Mouse (Mus musculus): ENCODE measurements at regions not wholly inside any gene's neighbourhood (a gene's known extent, or its start where the extent isn't known, plus 50 kb on each side); places are given as distances from the start of the nearest gene placed in this dataset.

DNA sequence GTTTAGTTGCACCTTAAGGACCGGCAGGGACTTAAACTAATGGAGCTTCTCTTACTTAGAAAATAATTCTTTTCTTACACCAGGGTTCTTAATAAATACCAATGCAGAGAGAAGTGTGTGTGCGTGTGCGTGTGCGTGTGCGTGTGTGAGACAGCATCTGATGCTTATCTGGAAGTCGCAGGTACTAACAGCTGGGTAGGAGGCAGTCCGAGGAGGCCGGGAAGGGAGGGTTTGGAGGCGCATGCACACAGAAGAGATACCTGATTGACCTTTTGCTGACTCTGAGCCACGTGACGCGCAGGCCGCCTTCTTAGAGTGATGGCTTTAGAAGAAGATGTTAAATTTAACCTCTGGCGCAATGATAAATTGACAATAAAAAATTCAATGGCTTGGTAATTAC is 234.2 kb upstream of the Hnrnpa3 start:
- TF ChIP-seq CTCF (IDR thresholded peaks at IDR 0.05; ENCODE audit: low read depth) = no peak

DNA sequence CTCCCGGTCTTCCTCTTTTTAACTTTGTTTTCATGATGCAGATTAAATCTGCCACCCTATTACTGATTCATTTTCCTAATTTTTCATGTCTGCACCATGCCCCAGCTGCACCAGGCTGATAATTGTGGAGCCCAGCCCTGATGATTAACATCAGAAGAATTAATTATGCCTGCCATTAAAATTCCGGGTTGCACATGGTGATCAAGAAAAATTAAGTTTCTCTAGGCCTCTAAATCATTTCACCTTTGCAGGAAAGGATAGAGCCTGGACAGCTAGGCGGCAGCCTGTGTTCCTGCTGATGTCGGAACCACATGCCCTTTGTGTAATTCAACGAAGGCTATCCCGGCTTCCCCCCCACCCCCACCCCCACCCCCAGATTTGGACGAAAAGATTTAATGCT is 233.7 kb upstream of the Hnrnpa3 start:
- Histone ChIP-seq H3K4me3 (ENCODE audit: low read depth, low read length) (no peak overlapping the region), H3K4me1 (replicated peaks; ENCODE audit: control insufficient read depth, insufficient read depth, low read length) (no peaks in the 10 kb centered on the region), H3K36me3 (ENCODE audit: control insufficient read depth, insufficient read depth) (no peaks in the 10 kb centered on the region), H3K9me3 (ENCODE audit: control insufficient read depth) (no peaks in the 10 kb centered on the region), H3K27me3 (replicated peaks; ENCODE audit: control insufficient read depth, insufficient read depth, low read length) (no peaks in the 10 kb centered on the region), H3K27ac (ENCODE audit: low read depth, low read length) (no peak overlapping the region), H3K9ac (ENCODE audit: low read depth, low read length) (no peak overlapping the region), H3K4me2 (replicated peaks; ENCODE audit: low read depth) (no peak overlapping the region)
- TF ChIP-seq CTCF (IDR thresholded peaks at IDR 0.05; ENCODE audit: low read depth) = no peak
- ATAC-seq = no peak
- WGBS = 59% methylated on average over 7 of the region's 7 CpGs

More for the DNA sequence above, 234.2 kb upstream of the Hnrnpa3 start:
- Histone ChIP-seq H3K9me3 (ENCODE audit: control insufficient read depth) (no peaks in the 10 kb centered on the region), H3K4me3 (ENCODE audit: low read depth, low read length) (no peak overlapping the region), H3K36me3 (ENCODE audit: control insufficient read depth, insufficient read depth) (no peaks in the 10 kb centered on the region), H3K9ac (ENCODE audit: low read depth, low read length) (no peak overlapping the region), H3K27ac (ENCODE audit: low read depth, low read length) (no peak overlapping the region), H3K27me3 (replicated peaks; ENCODE audit: control insufficient read depth, insufficient read depth, low read length) (no peaks in the 10 kb centered on the region), H3K4me1 (replicated peaks; ENCODE audit: control insufficient read depth, insufficient read depth, low read length) (no peaks in the 10 kb centered on the region), H3K4me2 (replicated peaks; ENCODE audit: low read depth) (no peak overlapping the region)
- 73% methylated on average over 14 of the region's 14 CpGs for WGBS
- no peak for ATAC-seq

DNA sequence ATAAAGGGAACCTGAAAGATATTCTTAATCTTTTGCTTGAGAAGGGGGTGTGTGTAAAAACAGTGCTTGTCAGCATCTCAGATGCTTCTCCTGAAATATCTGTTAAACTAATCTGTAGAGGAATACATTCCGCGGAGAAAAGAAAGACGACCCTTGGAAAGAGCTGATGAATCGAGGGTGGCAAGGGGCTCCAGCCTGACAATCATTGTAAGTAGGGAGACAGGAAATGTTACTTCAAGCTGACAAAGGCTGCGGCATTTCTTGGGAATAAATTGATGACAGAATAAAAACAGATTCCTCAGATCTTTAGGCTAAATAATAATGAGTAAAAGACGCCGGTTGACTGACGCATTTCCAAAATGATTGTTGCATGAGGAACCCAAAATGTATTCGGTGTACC is 233.3 kb upstream of the Hnrnpa3 start:
- H3K4me1 ChIP-seq (replicated peaks; ENCODE audit: control insufficient read depth, insufficient read depth, low read length) = no peaks in the 10 kb centered on the region
- H3K4me3 ChIP-seq (ENCODE audit: low read depth, low read length) = no peak overlapping the region
- H3K9ac ChIP-seq (ENCODE audit: low read depth, low read length) = no peak overlapping the region
- no peak overlapping the region for H3K4me2 ChIP-seq (replicated peaks; ENCODE audit: low read depth)
- no peaks in the 10 kb centered on the region for H3K36me3 ChIP-seq (ENCODE audit: control insufficient read depth, insufficient read depth)
- no peak for TF ChIP-seq CTCF (IDR thresholded peaks at IDR 0.05; ENCODE audit: low read depth)
- H3K9me3 ChIP-seq (ENCODE audit: control insufficient read depth) = no peaks in the 10 kb centered on the region
- no peak overlapping the region for H3K27ac ChIP-seq (ENCODE audit: low read depth, low read length)
- 70% methylated on average over 9 of the region's 9 CpGs for WGBS
- H3K27me3 ChIP-seq (replicated peaks; ENCODE audit: control insufficient read depth, insufficient read depth, low read length) = no peaks in the 10 kb centered on the region
- no peak for ATAC-seq

DNA sequence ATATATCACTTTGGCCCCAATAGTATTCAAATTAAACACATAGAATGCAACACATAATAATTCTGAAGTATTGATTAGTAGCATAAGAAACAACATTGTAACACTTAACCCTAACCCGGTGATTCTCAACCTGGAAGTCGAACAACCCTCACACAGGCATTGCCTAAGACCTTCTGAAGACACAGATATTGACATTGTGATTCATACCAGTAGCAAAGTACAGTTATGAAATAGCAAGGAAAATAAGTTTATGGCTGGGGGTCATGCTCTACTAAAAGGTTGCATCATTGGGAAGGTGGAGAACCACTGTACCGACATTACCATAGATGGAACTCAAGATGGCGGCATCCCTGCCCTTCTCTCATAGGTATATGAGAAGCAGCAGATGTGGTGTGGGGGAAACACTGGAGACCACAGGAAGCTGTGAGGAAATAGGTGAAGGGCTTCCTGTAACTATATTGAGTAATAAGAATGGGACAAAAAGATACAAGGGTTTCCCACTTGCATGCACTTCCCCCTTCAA is 231.1 kb upstream of the Hnrnpa3 start:
- H3K4me2 ChIP-seq (replicated peaks; ENCODE audit: low read depth) = no peak overlapping the region
- WGBS = 66% methylated on average over 4 of the region's 4 CpGs
- H3K4me1 ChIP-seq (replicated peaks; ENCODE audit: control insufficient read depth, insufficient read depth, low read length) = no peaks in the 10 kb centered on the region
- no peak overlapping the region for H3K27ac ChIP-seq (ENCODE audit: low read depth, low read length)
- no peaks in the 10 kb centered on the region for H3K9me3 ChIP-seq (ENCODE audit: control insufficient read depth)
- no peaks in the 10 kb centered on the region for H3K36me3 ChIP-seq (ENCODE audit: control insufficient read depth, insufficient read depth)
- ATAC-seq = peak; percentile 66
- H3K27me3 ChIP-seq (replicated peaks; ENCODE audit: control insufficient read depth, insufficient read depth, low read length) = no peaks in the 10 kb centered on the region
- no peak overlapping the region for H3K4me3 ChIP-seq (ENCODE audit: low read depth, low read length)
- H3K9ac ChIP-seq (ENCODE audit: low read depth, low read length) = no peak overlapping the region
- TF ChIP-seq CTCF (IDR thresholded peaks at IDR 0.05; ENCODE audit: low read depth) = no peak

DNA sequence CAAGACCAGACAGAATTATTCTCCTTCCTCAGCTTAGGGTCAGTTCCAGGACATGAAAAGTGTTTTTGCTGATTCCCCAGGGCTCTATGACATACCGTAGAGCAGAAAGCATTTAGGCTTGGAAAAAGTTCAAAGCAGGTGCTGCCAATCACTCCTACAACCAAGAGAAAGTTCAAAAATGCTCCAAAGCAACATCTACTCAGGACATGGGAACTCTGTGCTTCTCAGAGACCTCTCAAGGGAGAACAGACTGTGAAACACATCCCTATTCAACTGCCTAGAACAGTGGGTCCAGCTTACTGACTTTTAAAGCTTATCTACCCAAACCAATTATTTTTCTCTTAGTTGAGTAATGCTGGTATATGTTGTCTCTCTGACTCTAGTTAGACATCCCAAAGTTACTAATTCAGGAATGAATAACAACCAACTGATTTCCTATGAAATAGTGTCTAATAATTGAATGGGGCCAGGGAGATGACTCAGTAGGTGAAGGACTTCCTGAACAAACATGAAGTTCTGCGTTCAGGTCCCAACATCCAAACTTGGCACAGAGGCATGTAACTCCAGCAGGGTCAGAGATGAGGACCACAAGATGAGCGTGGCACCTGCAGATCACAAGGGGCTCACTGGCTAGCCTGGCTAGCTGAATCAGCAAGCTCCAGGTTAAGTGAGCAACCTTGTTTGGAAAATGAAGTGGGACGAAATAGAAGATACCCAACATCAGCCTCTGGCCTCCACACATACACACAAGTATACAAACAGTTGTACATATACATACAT is 228.7 kb upstream of the Hnrnpa3 start:
- Histone ChIP-seq H3K27ac (ENCODE audit: low read depth, low read length) (no peak overlapping the region), H3K27me3 (replicated peaks; ENCODE audit: control insufficient read depth, insufficient read depth, low read length) (no peaks in the 10 kb centered on the region), H3K4me3 (ENCODE audit: low read depth, low read length) (no peak overlapping the region), H3K4me1 (replicated peaks; ENCODE audit: control insufficient read depth, insufficient read depth, low read length) (no peaks in the 10 kb centered on the region), H3K9me3 (ENCODE audit: control insufficient read depth) (no peaks in the 10 kb centered on the region), H3K9ac (ENCODE audit: low read depth, low read length) (no peak overlapping the region), H3K36me3 (ENCODE audit: control insufficient read depth, insufficient read depth) (no peaks in the 10 kb centered on the region), H3K4me2 (replicated peaks; ENCODE audit: low read depth) (no peak overlapping the region)
- ATAC-seq = no peak
- no peak for TF ChIP-seq CTCF (IDR thresholded peaks at IDR 0.05; ENCODE audit: low read depth)
- WGBS = 84% methylated on average over 4 of the region's 4 CpGs

DNA sequence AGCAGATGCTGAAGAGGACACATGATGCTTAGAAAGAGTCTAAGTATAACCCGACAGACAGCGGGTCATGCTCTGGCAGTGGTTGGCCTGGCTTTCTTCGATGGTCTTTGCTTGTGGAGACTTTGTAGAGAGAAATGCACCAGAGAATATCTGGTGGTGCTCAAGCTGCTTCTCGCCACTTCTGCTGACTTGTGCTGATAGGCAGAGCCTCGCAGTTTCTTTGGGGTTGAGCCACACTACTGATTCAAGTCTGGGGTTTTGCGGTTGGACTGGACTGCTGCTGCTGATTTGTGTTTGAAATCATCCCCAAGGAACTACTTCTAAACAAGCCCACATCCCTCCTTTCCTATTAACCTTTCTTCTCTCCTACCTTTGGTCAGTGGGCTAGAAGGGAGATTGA is 227.1 kb upstream of the Hnrnpa3 start:
- 80% methylated on average over 6 of the region's 6 CpGs for WGBS
- TF ChIP-seq CTCF (IDR thresholded peaks at IDR 0.05; ENCODE audit: low read depth) = no peak
- ATAC-seq = no peak
- Histone ChIP-seq H3K27ac (ENCODE audit: low read depth, low read length) (no peak overlapping the region), H3K4me2 (replicated peaks; ENCODE audit: low read depth) (no peak overlapping the region), H3K27me3 (replicated peaks; ENCODE audit: control insufficient read depth, insufficient read depth, low read length) (no peaks in the 10 kb centered on the region), H3K4me1 (replicated peaks; ENCODE audit: control insufficient read depth, insufficient read depth, low read length) (no peaks in the 10 kb centered on the region), H3K9ac (ENCODE audit: low read depth, low read length) (no peak overlapping the region), H3K4me3 (ENCODE audit: low read depth, low read length) (no peak overlapping the region), H3K9me3 (ENCODE audit: control insufficient read depth) (no peaks in the 10 kb centered on the region), H3K36me3 (ENCODE audit: control insufficient read depth, insufficient read depth) (no peaks in the 10 kb centered on the region)

Measured in intestine, postnatal 0 days (tissue).